Mouse (Mus musculus): ENCODE measurements around the gene Mterf4. TPM values are rescaled to one million over a fixed set of nuclear protein-coding genes. Genes with fewer than 3 reads are reported as not detected.
"Not testable (repeated sequence)": the region's sequence is repeated elsewhere in the genome, so short reads cannot be mapped to it uniquely, and the experiment has no call there.

Gene Mterf4
- total RNA-seq (2017): 35.3 and 36.8 TPM in 2 replicates

DNA sequence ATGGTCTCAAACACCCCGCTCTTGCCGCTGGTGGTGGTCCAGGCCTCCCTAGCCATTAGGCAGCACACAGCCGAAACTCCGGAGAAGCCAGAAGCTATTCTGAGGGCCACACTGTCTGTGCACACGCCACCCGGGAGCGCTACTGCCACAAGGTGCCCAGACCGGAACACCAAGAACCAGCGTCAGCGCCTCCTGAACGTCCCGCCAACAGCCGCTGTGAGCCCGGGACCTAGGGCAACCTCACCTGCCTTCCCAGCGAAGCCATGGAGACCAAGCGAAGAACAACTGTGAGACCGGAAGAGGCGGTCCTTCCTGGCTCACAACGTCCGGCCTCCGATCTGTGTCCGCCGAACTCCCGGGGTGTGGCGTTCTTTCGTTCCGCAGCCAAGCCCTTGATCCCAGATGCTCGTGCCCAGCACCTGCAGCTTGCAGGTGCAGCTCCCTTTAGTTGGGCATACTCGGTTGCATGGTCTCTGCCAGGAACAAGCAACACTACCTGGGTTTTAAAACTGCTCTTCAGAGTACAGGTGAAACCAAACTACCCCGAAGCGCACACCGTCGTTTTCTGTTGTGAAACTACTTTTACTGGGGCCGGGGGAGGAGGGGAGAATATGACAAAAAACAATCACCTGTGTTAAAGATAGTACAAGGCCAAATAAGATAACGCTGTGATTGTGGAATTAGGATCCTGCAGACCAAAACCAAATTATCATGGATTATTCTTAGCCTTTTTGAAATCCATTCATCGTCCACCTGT lies at the start of gene Mterf4:
Gene Mterf4 (minus strand): TSS at position 335 of the 757 bp plus-strand sequence.
- peak; percentile 96 to 99 for ATAC-seq (replicated peaks in 1 of 2; ENCODE audit: insufficient read depth in 1 of 2, low FRiP score in 2 of 2, low TSS enrichment in 1 of 2, low read depth in 1 of 2, poor library complexity in 2 of 2, severe bottlenecking in 2 of 2)

DNA sequence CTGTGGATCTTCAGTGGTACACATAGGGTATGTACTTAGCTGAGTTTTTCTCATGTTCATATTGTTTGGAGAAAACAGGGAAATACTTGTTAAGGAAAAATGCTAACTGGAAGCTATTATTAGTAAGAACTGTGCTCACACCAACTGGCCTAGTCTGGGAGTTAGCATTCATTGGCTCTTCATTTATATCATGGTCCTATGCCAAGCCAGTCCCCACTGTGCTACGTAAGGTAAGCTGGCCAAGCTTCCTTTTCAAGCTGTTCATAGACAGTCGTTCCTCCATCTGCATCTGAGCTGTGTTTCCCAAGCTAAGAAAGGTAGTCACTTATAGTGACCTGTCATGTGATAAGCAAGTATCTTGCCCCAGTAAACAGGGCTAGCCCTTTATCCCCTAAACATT lies 47.0 kb upstream of the Mterf4 start:
- no peak for ATAC-seq (replicated peaks in 1 of 2; ENCODE audit: insufficient read depth in 1 of 2, low FRiP score in 2 of 2, low TSS enrichment in 1 of 2, low read depth in 1 of 2, poor library complexity in 2 of 2, severe bottlenecking in 2 of 2)

DNA sequence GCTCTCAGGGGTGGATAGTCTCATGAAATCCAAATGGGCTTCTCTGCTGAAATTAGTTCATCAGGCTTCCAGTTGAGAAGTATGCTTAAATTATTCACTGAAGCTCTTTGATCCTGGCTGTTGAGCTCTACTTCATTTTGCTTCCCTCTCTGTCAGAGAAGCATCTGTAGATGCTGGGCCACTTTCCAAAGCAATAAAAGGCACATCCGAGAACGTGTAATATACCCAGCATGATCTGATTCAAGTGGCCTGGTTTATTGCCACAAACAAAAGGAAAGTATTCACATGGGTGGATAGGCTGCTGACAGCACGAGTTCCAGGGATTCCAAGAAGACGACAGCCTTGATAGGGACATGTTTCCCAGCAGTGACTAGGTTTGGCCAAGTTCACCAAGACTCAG lies 44.0 kb upstream of the Mterf4 start:
- no peak for ATAC-seq (replicated peaks in 1 of 2; ENCODE audit: insufficient read depth in 1 of 2, low FRiP score in 2 of 2, low TSS enrichment in 1 of 2, low read depth in 1 of 2, poor library complexity in 2 of 2, severe bottlenecking in 2 of 2)

DNA sequence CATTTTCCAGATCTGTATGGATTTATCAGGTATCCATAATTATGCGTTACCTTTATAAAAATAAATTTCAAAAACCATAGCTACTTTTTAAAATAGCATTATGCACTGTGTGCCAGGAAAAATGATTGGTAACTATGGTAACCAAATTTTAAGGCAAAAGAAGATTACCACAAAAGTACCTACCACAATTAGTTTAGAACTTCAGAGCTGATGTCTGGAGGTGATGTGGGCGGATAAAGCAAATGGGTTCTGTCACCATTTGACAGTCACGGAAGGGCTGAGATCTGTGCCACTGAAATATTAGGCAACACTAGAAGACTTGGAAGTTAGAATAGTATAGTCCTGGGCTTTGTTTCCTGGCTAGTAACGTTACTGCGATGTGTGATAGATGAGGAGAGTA lies 41.5 kb upstream of the Mterf4 start:
- ATAC-seq (replicated peaks in 1 of 2; ENCODE audit: insufficient read depth in 1 of 2, low FRiP score in 2 of 2, low TSS enrichment in 1 of 2, low read depth in 1 of 2, poor library complexity in 2 of 2, severe bottlenecking in 2 of 2): no peak

DNA sequence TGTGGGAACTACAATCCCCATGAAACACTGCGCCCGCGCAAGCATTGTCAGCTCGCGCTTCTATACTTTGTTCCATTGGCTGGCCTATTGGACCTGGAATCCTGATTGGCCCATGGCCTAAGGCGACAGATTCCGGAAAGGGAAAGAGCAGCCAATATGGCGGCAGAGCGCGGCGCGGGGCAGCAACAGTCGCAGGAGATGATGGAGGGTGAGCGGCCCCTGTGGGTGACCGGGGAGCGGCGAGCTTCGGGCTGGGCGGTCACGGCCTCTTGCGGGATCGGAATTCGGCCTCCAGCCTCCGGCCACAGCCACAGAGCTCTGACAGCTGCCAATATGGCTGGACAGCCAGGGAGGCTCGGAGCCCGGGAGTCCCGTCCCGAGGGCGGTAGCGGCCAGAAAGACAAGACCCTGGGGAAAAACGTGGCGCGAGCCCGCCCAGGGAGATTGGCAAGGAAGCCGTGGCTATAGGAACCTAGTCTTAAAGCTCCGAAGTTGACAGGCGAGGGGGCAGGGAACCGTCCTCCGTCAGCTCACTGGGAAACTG lies 37.9 kb upstream of the Mterf4 start:
- peak; percentile 95 to 96 for ATAC-seq (replicated peaks in 1 of 2; ENCODE audit: insufficient read depth in 1 of 2, low FRiP score in 2 of 2, low TSS enrichment in 1 of 2, low read depth in 1 of 2, poor library complexity in 2 of 2, severe bottlenecking in 2 of 2)

DNA sequence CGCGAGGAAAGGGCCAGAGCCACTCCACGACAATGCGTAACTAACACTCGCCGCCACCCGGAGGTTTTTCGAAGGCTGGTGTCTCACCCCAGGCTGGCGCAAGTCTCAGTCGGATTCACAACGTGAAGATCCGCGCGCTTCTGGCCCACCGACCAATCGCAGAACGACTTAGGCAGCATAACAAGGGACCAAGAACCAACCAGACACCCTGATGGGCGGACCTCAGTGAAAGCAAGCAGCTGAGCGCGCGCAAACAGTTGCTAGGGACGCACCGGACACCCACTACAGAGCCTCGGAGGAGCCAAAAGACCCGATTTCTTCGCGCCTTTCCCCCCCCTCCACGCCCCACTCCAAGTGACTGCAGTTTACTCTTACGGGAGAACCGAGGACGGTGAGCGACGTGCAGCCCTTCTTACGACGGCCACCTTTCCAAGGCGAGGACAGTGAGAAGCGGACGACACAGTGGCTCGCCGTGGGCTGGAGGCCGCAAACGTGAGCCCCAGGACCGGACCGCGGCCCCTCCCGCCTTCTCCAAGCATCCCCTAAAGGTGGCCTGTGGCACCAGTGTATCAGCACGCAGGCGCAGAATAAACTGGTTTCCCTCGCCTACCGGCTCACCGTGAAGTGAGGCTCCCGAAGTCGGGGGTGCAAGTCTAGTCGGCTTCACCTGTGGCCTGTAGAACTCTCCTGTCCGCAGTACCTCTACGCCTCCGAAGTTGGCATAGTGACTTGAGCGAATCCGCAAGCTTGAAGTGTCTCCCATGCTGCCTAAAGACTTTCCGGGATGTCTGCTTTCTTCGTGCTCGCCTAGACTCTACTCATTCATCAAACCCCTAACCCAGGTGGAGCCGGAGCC lies 37.2 kb upstream of the Mterf4 start, which contains the start of the genes Ppp1r7 and Pask:
Gene Ppp1r7 (plus strand): TSS at position 207 of the 856 bp plus-strand sequence.
Gene Pask (minus strand): TSS at position 835 of the 856 bp plus-strand sequence.
- peak; percentile 90 to 95 for ATAC-seq (replicated peaks in 1 of 2; ENCODE audit: insufficient read depth in 1 of 2, low FRiP score in 2 of 2, low TSS enrichment in 1 of 2, low read depth in 1 of 2, poor library complexity in 2 of 2, severe bottlenecking in 2 of 2)

DNA sequence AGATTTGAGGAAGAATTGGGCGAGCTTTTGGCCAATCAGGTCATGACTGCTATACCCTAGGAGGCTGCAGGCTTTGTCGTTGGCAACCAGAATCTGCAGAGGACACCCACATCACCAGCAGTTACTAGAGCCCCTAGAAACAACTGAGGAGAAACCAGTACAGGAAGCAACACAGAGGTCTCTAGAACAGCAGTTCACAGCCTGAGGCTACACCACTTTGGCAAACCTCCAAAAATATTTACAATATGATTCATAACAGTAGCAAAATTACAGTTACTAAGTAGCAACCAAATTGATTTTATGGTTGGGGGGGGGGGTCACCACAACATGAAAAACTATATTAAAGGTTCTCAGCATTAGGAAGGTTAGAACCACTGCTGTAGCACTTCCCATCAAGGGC lies 28.9 kb upstream of the Mterf4 start:
- ATAC-seq (replicated peaks in 1 of 2; ENCODE audit: insufficient read depth in 1 of 2, low FRiP score in 2 of 2, low TSS enrichment in 1 of 2, low read depth in 1 of 2, poor library complexity in 2 of 2, severe bottlenecking in 2 of 2): no peak

DNA sequence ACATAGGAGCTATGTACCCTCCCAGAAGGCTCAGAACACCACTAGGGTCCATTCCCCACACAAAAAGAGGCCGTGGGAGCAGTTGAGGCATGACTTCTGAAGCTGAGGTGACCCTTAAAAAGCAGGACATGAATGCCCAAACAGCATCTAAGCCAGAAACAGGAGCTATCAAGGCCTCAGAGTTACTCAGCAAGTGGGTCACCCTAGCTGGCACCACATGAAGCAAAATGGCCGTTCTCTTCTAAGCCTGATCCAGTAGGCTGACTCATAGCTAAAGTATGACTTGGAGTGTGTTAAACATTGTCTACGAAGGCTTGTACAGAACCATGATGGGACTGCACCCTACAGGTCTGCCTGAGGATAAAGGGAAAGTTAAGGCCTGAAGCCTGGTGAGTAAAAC lies 20.7 kb upstream of the Mterf4 start:
- ATAC-seq (replicated peaks in 1 of 2; ENCODE audit: insufficient read depth in 1 of 2, low FRiP score in 2 of 2, low TSS enrichment in 1 of 2, low read depth in 1 of 2, poor library complexity in 2 of 2, severe bottlenecking in 2 of 2): no peak

DNA sequence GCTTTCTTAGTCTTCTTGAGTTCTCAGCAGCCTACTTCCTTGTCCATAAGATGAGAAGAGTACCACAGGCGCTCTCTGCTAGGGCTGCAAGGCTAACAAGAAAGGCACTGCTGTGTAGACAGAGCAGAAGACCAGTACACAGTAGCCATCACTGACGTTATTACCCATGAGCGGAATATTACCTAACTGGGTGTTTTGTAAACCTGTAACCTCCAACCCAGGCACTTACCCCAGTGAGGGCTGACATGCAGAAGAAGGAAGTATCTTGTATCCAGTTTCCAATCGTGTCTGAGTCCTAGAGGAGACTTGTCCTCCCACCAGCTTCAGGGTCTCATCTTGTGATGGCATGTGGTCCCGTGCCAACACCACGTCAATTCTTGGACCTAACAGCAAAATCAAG lies 18.3 kb upstream of the Mterf4 start:
- peak in 1 of 2 experiments; percentile 61; a peak in 1 of 4 replicates for ATAC-seq (replicated peaks in 1 of 2; ENCODE audit: insufficient read depth in 1 of 2, low FRiP score in 2 of 2, low TSS enrichment in 1 of 2, low read depth in 1 of 2, poor library complexity in 2 of 2, severe bottlenecking in 2 of 2)

DNA sequence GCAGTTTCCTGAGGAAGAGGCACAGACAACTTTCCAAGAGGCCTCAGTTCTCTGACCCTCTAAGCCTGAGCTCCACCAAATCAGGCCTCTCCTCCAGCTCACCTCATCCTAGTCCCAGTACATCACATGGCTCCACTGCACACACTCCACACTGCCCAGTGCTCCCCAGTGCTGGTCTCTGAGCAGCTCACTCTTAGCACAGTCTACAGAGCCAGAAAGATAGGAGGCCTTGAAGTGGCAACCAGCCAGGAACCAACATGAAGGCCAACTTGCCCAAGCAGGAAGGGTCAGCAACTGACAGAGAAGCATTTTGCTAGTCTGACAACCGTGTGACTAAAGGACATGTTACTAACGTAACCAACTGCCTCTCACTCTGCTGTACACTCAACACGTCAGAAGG lies 5.1 kb downstream of the Mterf4 start:
- ATAC-seq (replicated peaks in 1 of 2; ENCODE audit: insufficient read depth in 1 of 2, low FRiP score in 2 of 2, low TSS enrichment in 1 of 2, low read depth in 1 of 2, poor library complexity in 2 of 2, severe bottlenecking in 2 of 2): no peak

DNA sequence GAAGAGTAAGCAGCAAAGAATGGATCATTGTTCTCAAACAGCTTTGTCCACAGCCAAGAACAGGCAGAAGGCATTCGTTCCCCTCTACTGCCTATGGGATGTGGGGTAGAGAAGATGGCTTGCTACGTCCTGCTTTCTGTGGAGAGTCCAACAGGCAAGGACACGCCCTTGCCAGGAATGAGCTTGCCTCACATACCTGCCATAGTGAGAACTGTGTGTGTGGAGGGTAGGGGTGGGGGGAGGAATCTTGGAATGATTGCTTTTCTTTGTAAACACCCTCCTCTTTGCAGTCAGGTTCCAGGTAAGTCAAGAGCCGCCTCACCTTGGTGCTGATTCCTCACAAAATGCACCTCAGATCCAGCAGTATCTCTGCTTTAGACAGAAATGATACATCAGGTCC lies 5.9 kb downstream of the Mterf4 start:
- no peak for ATAC-seq (replicated peaks in 1 of 2; ENCODE audit: insufficient read depth in 1 of 2, low FRiP score in 2 of 2, low TSS enrichment in 1 of 2, low read depth in 1 of 2, poor library complexity in 2 of 2, severe bottlenecking in 2 of 2)

DNA sequence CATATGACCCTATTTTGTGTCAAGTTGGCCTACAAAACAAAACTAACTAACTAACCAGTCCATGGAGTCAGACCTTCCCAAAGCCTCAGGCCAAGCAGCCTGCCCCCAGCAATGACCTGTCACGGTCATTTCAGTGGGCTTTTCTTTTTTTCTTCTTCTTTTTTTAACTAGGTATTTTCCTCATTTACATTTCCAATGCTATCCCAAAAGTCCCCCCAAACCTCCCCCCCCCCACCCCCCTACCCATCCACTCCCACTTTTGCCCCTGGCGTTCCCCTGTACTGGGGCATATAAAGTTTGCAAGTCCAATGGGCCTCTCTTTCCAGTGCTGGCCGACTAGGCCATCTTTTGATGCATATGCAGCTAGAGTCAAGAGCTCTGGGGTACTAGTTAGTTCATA lies 11.2 kb downstream of the Mterf4 start:
- not testable (repeated sequence) for ATAC-seq (replicated peaks in 1 of 2; ENCODE audit: insufficient read depth in 1 of 2, low FRiP score in 2 of 2, low TSS enrichment in 1 of 2, low read depth in 1 of 2, poor library complexity in 2 of 2, severe bottlenecking in 2 of 2)

DNA sequence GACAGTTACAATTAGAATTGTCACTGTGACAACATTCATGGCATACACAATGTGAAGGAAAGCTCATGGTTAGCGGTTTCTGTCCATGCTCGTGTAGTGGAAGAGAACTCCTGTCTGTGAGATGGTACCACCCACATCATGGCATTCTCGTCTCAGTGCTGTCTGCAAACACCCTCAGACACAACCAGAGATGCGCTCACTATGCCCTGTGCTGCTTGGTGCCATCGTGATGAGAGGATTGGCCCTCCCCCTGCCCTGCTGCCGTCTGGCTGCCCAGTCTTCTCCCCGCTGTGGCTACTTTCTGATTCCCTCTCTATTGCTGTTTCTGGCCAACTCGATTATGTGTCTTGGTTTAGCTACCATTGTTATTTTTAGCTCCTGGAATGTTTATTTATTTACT lies 13.7 kb downstream of the Mterf4 start:
- ATAC-seq (replicated peaks in 1 of 2; ENCODE audit: insufficient read depth in 1 of 2, low FRiP score in 2 of 2, low TSS enrichment in 1 of 2, low read depth in 1 of 2, poor library complexity in 2 of 2, severe bottlenecking in 2 of 2): no peak

DNA sequence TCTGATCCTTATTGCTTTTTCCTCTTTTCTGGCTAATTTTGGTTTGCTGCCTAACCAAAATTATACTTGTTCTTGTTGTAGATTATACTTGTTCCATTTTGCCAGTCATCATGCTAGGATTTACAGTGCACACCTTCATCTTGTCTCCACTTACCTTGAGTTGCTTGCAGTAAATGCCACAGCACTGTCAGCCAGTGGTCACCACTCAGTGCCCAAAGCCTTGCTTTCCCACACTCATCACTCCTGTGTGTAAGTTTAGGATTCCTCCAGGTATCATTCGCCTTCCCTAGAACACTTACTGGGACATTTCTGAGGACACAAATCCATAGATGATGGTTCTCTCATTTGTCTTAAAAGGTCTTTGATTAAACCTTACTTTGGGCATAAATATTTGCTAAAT lies 14.1 kb downstream of the Mterf4 start:
- no peak for ATAC-seq (replicated peaks in 1 of 2; ENCODE audit: insufficient read depth in 1 of 2, low FRiP score in 2 of 2, low TSS enrichment in 1 of 2, low read depth in 1 of 2, poor library complexity in 2 of 2, severe bottlenecking in 2 of 2)

DNA sequence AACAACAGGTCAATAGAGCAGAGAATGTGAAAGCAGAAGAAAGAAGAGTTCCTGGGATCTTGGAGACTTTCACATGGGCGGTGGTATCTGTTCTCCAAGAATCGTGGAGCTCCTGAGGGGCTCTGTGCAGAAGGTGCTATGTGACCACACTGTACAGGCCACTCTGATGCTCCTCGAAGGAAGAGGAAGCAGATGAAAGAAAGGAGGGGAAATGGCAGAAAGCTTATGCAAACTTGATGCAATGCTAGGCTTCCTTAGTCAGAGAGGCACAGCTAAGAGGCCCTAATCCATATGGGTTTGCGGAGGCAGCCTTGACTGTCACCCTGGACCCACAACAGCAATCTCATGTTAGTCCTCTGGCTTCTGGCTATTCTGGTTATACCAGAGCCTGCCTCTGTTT lies 14.8 kb downstream of the Mterf4 start:
- peak in 1 of 2 experiments; percentile 46; a peak in 1 of 4 replicates for ATAC-seq (replicated peaks in 1 of 2; ENCODE audit: insufficient read depth in 1 of 2, low FRiP score in 2 of 2, low TSS enrichment in 1 of 2, low read depth in 1 of 2, poor library complexity in 2 of 2, severe bottlenecking in 2 of 2)

DNA sequence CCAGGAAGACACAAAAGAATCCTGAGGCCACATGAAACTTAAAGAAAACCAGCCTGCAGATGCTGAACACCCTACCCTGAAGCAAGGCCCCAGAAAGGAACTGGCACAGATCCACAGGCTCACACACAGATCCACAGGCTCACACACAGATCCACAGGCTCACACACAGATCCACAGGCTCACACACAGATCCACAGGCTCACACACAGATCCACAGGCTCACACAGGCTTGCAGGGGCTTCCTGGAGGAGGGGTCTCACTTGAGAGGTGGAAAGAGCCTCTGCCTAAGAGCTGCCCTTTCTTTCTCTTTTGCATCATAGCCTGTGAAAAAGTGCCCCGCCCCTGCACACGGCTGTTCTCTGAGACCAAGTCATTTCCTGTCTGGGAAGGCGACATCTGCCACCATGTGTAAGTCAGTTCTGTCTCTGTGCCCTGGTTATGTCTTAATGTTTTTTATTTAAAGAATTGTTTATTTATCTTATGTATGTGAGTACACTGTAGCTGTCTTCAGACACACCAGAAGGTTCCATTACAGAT lies 16.0 kb downstream of the Mterf4 start:
- peak; percentile 41 to 62; a peak in 2 of 4 replicates for ATAC-seq (replicated peaks in 1 of 2; ENCODE audit: insufficient read depth in 1 of 2, low FRiP score in 2 of 2, low TSS enrichment in 1 of 2, low read depth in 1 of 2, poor library complexity in 2 of 2, severe bottlenecking in 2 of 2)

DNA sequence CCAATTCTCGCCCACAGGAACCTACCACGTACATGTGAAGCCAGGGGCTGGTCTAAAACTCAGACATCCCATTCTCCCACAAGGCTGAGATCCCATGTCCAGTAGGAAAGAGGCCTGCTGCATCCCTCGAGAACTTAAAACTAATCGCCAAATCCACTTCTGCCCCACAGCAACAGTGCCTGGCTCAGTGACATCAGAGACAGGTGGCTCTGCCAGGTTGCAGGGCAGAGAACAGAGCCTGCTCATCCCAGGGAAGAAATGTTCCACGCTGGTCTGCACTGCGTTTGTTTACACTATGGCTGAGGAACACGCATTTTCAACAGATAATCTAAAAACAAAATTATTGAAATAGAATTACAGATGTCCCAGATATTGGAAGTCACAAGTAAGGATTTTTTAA lies 28.7 kb downstream of the Mterf4 start:
- ATAC-seq (replicated peaks in 1 of 2; ENCODE audit: insufficient read depth in 1 of 2, low FRiP score in 2 of 2, low TSS enrichment in 1 of 2, low read depth in 1 of 2, poor library complexity in 2 of 2, severe bottlenecking in 2 of 2): no peak

DNA sequence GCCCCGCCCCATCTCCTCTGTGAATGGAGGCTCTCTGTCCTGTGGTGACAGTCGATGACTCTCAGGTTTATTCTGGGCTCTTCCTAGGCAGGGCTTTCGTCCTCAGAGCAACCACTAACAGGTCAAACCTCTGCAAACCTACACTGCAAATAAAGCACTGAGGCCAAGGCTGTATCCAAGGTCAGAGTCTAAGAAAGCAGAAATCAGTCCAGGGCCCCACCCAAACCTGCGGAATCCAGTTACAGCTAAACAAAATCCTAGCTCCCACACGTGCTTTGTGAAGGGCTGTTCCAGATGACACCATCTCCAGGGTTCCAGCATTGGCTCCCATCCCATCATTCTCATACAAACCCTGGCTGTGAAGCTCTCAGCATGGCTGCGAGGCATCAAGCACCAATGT lies 30.2 kb downstream of the Mterf4 start:
- no peak for ATAC-seq (replicated peaks in 1 of 2; ENCODE audit: insufficient read depth in 1 of 2, low FRiP score in 2 of 2, low TSS enrichment in 1 of 2, low read depth in 1 of 2, poor library complexity in 2 of 2, severe bottlenecking in 2 of 2)

All from hematopoietic stem cell, adult 5-6 weeks (primary cell).